Mouse (Mus musculus): ENCODE data around the gene Tpgs1. TPM values are rescaled to one million over a fixed set of nuclear protein-coding genes. Genes with fewer than 3 reads are reported as not detected.

The Tpgs1 gene
- total RNA-seq, 2 experiments from 2014 or later, result 69.6 to 72.6 TPM

Other genes starting within 250 kb of the Tpgs1 start
- gene Vmn2r83, start 200.6 kb upstream of the Tpgs1 start, total RNA-seq (2021), result not detected
- gene Plpp2, start 135.6 kb upstream of the Tpgs1 start, total RNA-seq (2021), result 1 to 10 TPM; 3.2 to 3.7 TPM
- 10 to 100 TPM; 47.5 to 50.2 TPM for gene Mier2, start 114.2 kb upstream of the Tpgs1 start, total RNA-seq (2021)
- gene Theg, start 82.0 kb upstream of the Tpgs1 start, total RNA-seq (2021), result not detected
- gene C2cd4c, start 55.3 kb upstream of the Tpgs1 start, total RNA-seq (2021), result 10 to 100 TPM; 13.3 to 14.2 TPM
- 10 to 100 TPM; 47.1 to 50.7 TPM for gene Shc2, start 31.5 kb upstream of the Tpgs1 start, total RNA-seq (2021)
- gene Odf3l2, start 23.6 kb upstream of the Tpgs1 start, total RNA-seq (2021), result under 1 TPM; 0.39 to 0.73 TPM
- gene Madcam1, start 4.8 kb upstream of the Tpgs1 start, total RNA-seq (2021), result under 1 TPM; 0.47 to 0.49 TPM
- 10 to 100 TPM; 64.9 to 66.8 TPM for gene Cdc34, start 12.8 kb downstream of the Tpgs1 start, total RNA-seq (2021)
- gene Gzmm, start 19.7 kb downstream of the Tpgs1 start, total RNA-seq (2021), result 1 to 10 TPM; 1.2 to 1.5 TPM
- gene Bsg, start 35.1 kb downstream of the Tpgs1 start, total RNA-seq (2021), result 100 to 1,000 TPM; 697 to 706 TPM
- 10 to 100 TPM; 75.5 to 80.0 TPM for gene Hcn2, start 47.3 kb downstream of the Tpgs1 start, total RNA-seq (2021)
- gene Polrmt, start 77.2 kb downstream of the Tpgs1 start, total RNA-seq (2021), result 10 to 100 TPM; 40.1 to 43.7 TPM
- 1 to 10 TPM; 1.9 to 3.0 TPM for gene Fgf22, start 85.7 kb downstream of the Tpgs1 start, total RNA-seq (2021)
- gene Rnf126, start 97.6 kb downstream of the Tpgs1 start, total RNA-seq (2021), result 10 to 100 TPM; 90.7 to 95.8 TPM
- 1 to 10 TPM; 1.7 to 2.6 TPM for gene Fstl3, start 107.9 kb downstream of the Tpgs1 start, total RNA-seq (2021)
- under 1 TPM; 0.32 to 0.54 TPM for gene Prss57, start 121.6 kb downstream of the Tpgs1 start, total RNA-seq (2021)
- gene Palm, start 124.2 kb downstream of the Tpgs1 start, total RNA-seq (2021), result 100 to 1,000 TPM; 430 to 432 TPM
- under 1 TPM; 0.30 to 0.51 TPM for gene Misp, start 151.6 kb downstream of the Tpgs1 start, total RNA-seq (2021)
- gene Ptbp1, start 185.1 kb downstream of the Tpgs1 start, total RNA-seq (2021), result 10 to 100 TPM; 58.2 to 62.2 TPM
- gene Prtn3, start 205.1 kb downstream of the Tpgs1 start, total RNA-seq (2021), result 1 to 10 TPM; 4.5 to 5.2 TPM
- gene Plppr3, start 205.3 kb downstream of the Tpgs1 start, total RNA-seq (2021), result 100 to 1,000 TPM; 135 to 142 TPM
- not detected for gene Elane, start 216.9 kb downstream of the Tpgs1 start, total RNA-seq (2021)
- not detected for gene Cfd, start 221.5 kb downstream of the Tpgs1 start, total RNA-seq (2021)
- gene Med16, start 239.6 kb downstream of the Tpgs1 start, total RNA-seq (2021), result 10 to 100 TPM; 55.4 to 61.9 TPM
- gene Gm26602, start 241.5 kb downstream of the Tpgs1 start, total RNA-seq (2021), result not detected
- gene Kiss1r, start 247.6 kb downstream of the Tpgs1 start, total RNA-seq (2021), result 1 to 10 TPM; 6.8 to 8.4 TPM